Mouse (Mus musculus) lung, postnatal 0 days (tissue): ENCODE data around the gene 0610009B22Rik. TPM values are rescaled to one million over a fixed set of nuclear protein-coding genes. Genes with fewer than 3 reads are reported as not detected.
A peak's percentile ranks its signal among the peaks of the same experiment; 100 is the strongest.

Experiments used
- ATAC-seq: fragments of 200-750 bp; cut with Nextera tagmentation; 2 replicates; pipeline ENCODE4 v1.8.0; 2017; ENCODE audit warnings: moderate library complexity
- DNase-seq: peaks from one replicate; pipeline ENCODE4 v3.0.0-alpha.2; 2016; ENCODE audit warnings: low spot score
- H3K27ac ChIP-seq: fragments of 300-500 bp; sonication (generic); 2 replicates; pipeline ENCODE4 v1.5.1; 2014; ENCODE audit warnings: antibody characterized with exemption, mild to moderate bottlenecking, low read length, mixed read lengths
- H3K27me3 ChIP-seq: fragments of 300-500 bp; sonication (generic); replicated peaks from 2 replicates; pipeline ENCODE4 v1.6.1; 2014; ENCODE audit warnings: low read length, mixed read lengths; ENCODE audit not compliant: insufficient read depth
- H3K36me3 ChIP-seq: fragments of 300-500 bp; sonication (generic); 2 replicates; pipeline ENCODE4 v1.6.1; 2014; ENCODE audit warnings: low read length, mixed read lengths; ENCODE audit not compliant: insufficient read depth
- H3K4me1 ChIP-seq: fragments of 300-500 bp; sonication (generic); 2 replicates; pipeline ENCODE4 v1.6.1; 2014; ENCODE audit warnings: antibody characterized with exemption, low read depth, low read length, mixed read lengths; ENCODE audit not compliant: insufficient read depth
- H3K4me2 ChIP-seq: fragments of 300-500 bp; sonication (generic); replicated peaks from 2 replicates; pipeline ENCODE4 v1.6.1; 2014; ENCODE audit warnings: low read depth, mild to moderate bottlenecking, low read length, moderate library complexity, mixed read lengths
- H3K4me3 ChIP-seq: fragments of 300-500 bp; sonication (generic); 2 replicates; pipeline ENCODE4 v1.5.1; 2014; ENCODE audit warnings: low read depth, low read length
- H3K9ac ChIP-seq: fragments of 300-500 bp; sonication (generic); replicated peaks from 2 replicates; pipeline ENCODE4 v1.6.1; 2014; ENCODE audit warnings: low read depth, mild to moderate bottlenecking
- H3K9me3 ChIP-seq: fragments of 300-500 bp; sonication (generic); 2 replicates; pipeline ENCODE4 v1.6.1; 2016; ENCODE audit warnings: low read length, mixed read lengths
- CTCF ChIP-seq: IDR thresholded peaks from 2 replicates; pipeline ENCODE4 v1.5.1; 2016; ENCODE audit warnings: antibody characterized with exemption, mild to moderate bottlenecking
- EP300 ChIP-seq: IDR thresholded peaks from 2 replicates; pipeline ENCODE4 v1.6.1; 2016; ENCODE audit warnings: antibody characterized with exemption, mild to moderate bottlenecking, control low read depth
- WGBS: fragments of 180-500 bp; shearing (Covaris S2); extraction: QIAGEN DNeasy Blood & Tissue Kit; methylation state at CpG from one replicate; pipeline ENCODE4 v1.1.7; 2014; 5-methylcytosine and 5-hydroxymethylcytosine counted together
- polyA plus RNA-seq: library from polyadenylated mRNA; unstranded; fragments of >200 nt; fragmentation: Nextera tagmentation; extraction: Ambion mirVana; gene quantifications from 2 replicates; pipeline ENCODE4 v1.2.1, GENCODE M21; 2015

Gene 0610009B22Rik
- polyA plus RNA-seq, 1 experiment from 2014 or later: 95.9 TPM

DNA sequence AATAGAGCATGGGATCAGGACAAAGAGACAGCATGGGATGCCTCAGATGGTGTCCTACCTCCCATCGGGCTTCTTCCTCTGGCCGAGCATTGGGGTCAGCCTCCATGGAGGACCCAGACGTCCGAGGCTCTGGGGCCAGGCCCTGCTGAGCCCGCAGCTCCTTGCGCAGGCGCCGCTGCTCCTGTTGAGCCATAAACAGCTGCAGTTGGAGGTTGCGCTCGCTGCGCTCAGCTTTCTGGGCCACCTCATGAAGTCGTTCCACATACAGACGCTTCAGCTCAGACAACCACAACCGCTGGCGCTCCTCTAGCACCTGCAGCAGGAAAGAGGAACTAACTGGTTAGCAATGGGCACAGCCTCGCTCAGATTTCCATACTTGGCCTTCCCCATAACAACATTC lies 44.5 kb downstream of the 0610009B22Rik start:
- Histone ChIP-seq H3K36me3 (no peaks in the 10 kb centered on the region), H3K9ac (no peak overlapping the region), H3K9me3 (no peaks in the 10 kb centered on the region), H3K27me3 (no peaks in the 10 kb centered on the region), H3K4me2 (no peak overlapping the region), H3K27ac (no peak overlapping the region), H3K4me3 (no peak overlapping the region), H3K4me1 (peaks cover 8% of the 10 kb centered on the region)
- DNase-seq (no peak), ATAC-seq (no peak)
- TF ChIP-seq EP300 (no peak), CTCF (no peak)
- WGBS: 68% methylated on average over 16 of the region's 16 CpGs

DNA sequence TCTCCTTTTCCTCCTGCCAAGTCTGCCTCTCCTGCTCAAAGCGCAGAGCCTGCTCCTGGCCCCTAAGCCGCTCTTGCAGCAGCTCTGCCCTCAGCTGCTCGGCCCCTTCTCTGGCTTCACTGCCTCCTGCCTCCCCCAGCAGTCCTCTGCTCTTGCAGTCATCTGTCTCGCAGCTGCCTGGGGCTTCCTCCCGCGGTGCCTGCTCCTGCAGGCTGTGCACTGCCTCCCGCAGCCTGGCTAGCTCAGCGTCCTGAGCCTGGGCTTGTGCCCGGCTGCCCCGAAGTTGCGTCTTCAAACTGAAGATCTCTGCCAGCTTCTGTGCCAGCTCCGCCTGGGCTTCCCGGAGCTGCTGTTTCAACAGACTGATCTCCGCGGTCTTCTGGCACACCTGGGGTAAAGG lies 44.9 kb downstream of the 0610009B22Rik start:
- no peaks in the 10 kb centered on the region for H3K9me3 ChIP-seq
- no peak for ATAC-seq
- H3K9ac ChIP-seq: no peak overlapping the region
- H3K4me2 ChIP-seq: no peak overlapping the region
- H3K4me1 ChIP-seq: peaks cover 8% of the 10 kb centered on the region
- no peak overlapping the region for H3K4me3 ChIP-seq
- H3K27ac ChIP-seq: no peak overlapping the region
- no peak for DNase-seq
- no peak for TF ChIP-seq CTCF
- TF ChIP-seq EP300: no peak
- H3K36me3 ChIP-seq: no peaks in the 10 kb centered on the region
- no peaks in the 10 kb centered on the region for H3K27me3 ChIP-seq
- WGBS: 56% methylated on average over 15 of the region's 15 CpGs

DNA sequence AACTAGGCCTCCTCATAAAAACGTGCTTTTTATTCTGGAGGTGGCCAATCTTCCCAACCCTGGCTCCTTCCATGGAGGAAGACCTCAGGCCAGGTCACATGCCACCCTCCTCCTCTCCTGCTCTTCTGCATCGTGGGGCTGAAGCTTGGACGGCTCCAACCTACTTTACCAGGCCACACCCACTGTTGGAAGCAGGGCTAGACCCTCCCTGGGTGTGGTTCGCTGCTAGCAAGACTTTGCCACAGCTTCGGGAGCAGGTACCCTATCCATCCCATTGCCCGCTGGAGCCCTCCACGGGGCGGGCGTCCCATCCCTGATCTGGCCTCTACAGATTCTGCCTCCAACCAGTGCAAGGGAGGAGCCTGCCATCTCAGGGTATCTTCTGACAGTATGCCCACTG lies 45.5 kb downstream of the 0610009B22Rik start:
- peaks cover 8% of the 10 kb centered on the region for H3K4me1 ChIP-seq
- H3K36me3 ChIP-seq: no peaks in the 10 kb centered on the region
- no peak overlapping the region for H3K27ac ChIP-seq
- 65% methylated on average over 9 of the region's 9 CpGs for WGBS
- no peak overlapping the region for H3K9ac ChIP-seq
- no peaks in the 10 kb centered on the region for H3K27me3 ChIP-seq
- no peak overlapping the region for H3K4me3 ChIP-seq
- no peak for DNase-seq
- TF ChIP-seq CTCF: no peak
- TF ChIP-seq EP300: no peak
- no peaks in the 10 kb centered on the region for H3K9me3 ChIP-seq
- no peak overlapping the region for H3K4me2 ChIP-seq
- ATAC-seq: no peak

DNA sequence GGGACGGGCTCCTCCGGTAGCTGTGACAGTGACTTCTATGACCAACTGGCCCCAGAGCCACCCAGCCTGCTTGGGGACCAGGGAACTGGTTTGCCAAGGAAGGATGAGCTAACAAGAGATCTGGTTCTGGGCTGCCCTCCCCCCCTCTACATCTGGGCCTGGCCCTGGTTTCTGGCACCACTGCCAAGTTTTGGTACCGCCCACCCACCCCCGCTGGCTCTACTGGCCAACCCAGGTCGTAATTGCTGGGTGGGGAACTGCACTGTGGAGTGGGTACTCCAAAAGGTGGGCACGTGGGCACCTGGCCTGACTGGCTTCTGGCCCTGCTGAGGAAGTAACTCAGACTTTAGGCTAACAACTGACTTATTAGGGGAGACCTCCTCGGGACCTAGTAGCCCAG lies 47.9 kb downstream of the 0610009B22Rik start:
- no peak overlapping the region for H3K4me3 ChIP-seq
- WGBS: 39% methylated on average over 7 of the region's 7 CpGs
- H3K4me2 ChIP-seq: no peak overlapping the region
- DNase-seq (peak; percentile 46), ATAC-seq (peak; percentile 58)
- H3K9ac ChIP-seq: no peak overlapping the region
- no peak for TF ChIP-seq EP300
- no peak for TF ChIP-seq CTCF
- H3K27me3 ChIP-seq: no peaks in the 10 kb centered on the region
- H3K36me3 ChIP-seq: no peaks in the 10 kb centered on the region
- peak overlapping the region; percentile 54; the same call in 1 of the 2 replicates for H3K27ac ChIP-seq
- no peaks in the 10 kb centered on the region for H3K9me3 ChIP-seq
- H3K4me1 ChIP-seq: peaks cover 11% of the 10 kb centered on the region

DNA sequence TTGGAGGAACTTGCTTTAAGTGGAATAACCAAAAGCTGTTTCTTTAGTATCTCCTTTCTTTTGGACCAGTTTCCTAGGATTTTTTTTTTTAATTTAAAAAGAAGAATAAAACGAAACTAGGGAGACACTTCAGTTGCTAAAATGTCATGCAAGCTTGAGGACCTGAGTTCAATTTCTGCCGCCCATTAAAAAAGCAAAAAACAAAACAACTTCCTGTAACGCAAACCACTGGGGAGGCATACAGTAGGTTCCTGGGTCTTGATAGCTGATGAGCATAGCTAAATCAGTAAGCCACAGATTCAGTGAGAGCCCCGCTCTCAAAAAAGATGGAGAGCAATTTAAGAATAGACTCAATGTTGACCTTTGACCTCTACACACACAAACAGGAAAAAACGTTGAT lies 50.2 kb downstream of the 0610009B22Rik start:
- 55% methylated on average over 5 of the region's 5 CpGs for WGBS
- no peak for ATAC-seq
- H3K27ac ChIP-seq: peak overlapping the region; percentile 51; the same call in 1 of the 2 replicates
- TF ChIP-seq EP300: no peak
- no peak for TF ChIP-seq CTCF
- no peak overlapping the region for H3K4me3 ChIP-seq
- no peak overlapping the region; the same call in 1 of the 2 replicates for H3K4me2 ChIP-seq
- no peak overlapping the region for H3K9ac ChIP-seq
- no peaks in the 10 kb centered on the region for H3K36me3 ChIP-seq
- H3K4me1 ChIP-seq: peaks cover 6% of the 10 kb centered on the region
- H3K27me3 ChIP-seq: no peaks in the 10 kb centered on the region
- DNase-seq: no peak
- no peaks in the 10 kb centered on the region for H3K9me3 ChIP-seq

DNA sequence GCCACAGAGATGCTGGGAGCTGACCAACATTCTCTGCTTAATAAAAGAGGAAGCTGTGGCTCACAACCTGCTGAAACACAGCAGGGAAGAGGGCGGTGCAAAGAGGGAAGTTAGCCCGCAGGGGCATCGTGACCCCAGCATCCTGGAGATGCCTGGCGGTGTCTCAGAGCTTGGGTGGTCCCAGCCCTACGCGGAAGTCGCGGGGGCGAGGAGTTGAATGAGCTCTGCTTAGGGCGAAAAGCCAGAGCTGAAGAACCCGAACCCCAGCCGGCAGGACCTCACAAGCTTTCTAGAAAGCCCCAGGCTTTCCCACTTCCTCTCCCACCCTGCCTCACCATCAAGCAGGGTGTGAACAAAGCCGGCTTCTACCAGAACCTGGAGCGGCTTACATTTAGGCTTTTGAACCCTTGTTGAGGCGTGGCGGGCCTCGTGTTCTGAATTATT lies 50.7 kb downstream of the 0610009B22Rik start:
- peak; percentile 7; the same call in 1 of the 2 replicates for ATAC-seq

DNA sequence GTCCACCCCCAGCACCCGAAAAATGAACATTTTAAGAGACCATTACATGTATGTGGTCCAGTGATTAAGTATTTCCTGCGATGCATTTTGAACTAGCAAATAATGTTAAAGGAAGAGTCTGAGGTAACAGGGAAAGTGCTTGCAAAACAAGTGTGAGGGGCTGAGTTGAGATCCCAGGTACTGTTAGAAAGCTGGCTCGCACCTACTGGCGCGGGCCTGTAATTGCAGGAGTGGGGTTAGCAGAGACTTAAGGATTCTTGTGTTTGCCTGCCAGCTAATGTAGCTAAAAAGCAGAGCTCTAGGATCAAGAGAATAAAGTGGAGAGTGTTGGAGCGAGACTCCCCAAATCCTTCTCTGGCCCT lies 52.4 kb downstream of the 0610009B22Rik start:
- Histone ChIP-seq H3K4me1 (peaks cover 6% of the 10 kb centered on the region), H3K4me2 (peak overlapping the region; percentile 79), H3K9ac (peak overlapping the region; percentile 57), H3K27me3 (no peaks in the 10 kb centered on the region), H3K36me3 (no peaks in the 10 kb centered on the region), H3K27ac (peak overlapping the region; percentile 91), H3K9me3 (no peaks in the 10 kb centered on the region), H3K4me3 (peak overlapping the region; percentile 69)
- DNase-seq (peak; percentile 91), ATAC-seq (peak; percentile 56)
- WGBS: 4% methylated on average over 6 of the region's 6 CpGs
- TF ChIP-seq CTCF (peak; percentile 80), EP300 (no peak)

More for the DNA sequence above, 50.7 kb downstream of the 0610009B22Rik start:
- 5% methylated on average over 17 of the region's 17 CpGs for WGBS
- H3K4me2 ChIP-seq: peak overlapping the region; percentile 28
- TF ChIP-seq EP300: no peak
- TF ChIP-seq CTCF: no peak
- no peak overlapping the region for H3K4me3 ChIP-seq
- peak overlapping the region; percentile 51; the same call in 1 of the 2 replicates for H3K27ac ChIP-seq
- DNase-seq: peak; percentile 55
- H3K27me3 ChIP-seq: no peaks in the 10 kb centered on the region
- H3K9ac ChIP-seq: no peak overlapping the region
- no peaks in the 10 kb centered on the region for H3K36me3 ChIP-seq
- H3K4me1 ChIP-seq: peaks cover 6% of the 10 kb centered on the region
- H3K9me3 ChIP-seq: no peaks in the 10 kb centered on the region
